Mouse (Mus musculus): ENCODE data around the gene Lpar3. TPM values are rescaled to one million over a fixed set of nuclear protein-coding genes. Genes with fewer than 3 reads are reported as not detected.

The Lpar3 gene
- polyA plus RNA-seq, 1 experiment from 2014 or later = 1.1 TPM

GRCm38 (mm10) chr3:146213336-146213735 lies 7.4 kb upstream of the Lpar3 start:
- WGBS = 52% methylated on average over 5 of the region's 5 CpGs
- Histone ChIP-seq H3K27me3 (no peaks in the 10 kb centered on the region), H3K9me3 (replicated peaks) (no peaks in the 10 kb centered on the region), H3K36me3 (no peaks in the 10 kb centered on the region), H3K27ac (no peak overlapping the region), H3K4me1 (no peaks in the 10 kb centered on the region), H3K4me2 (replicated peaks) (no peak overlapping the region), H3K4me3 (no peak overlapping the region), H3K9ac (no peak overlapping the region)
- no peak for ATAC-seq (ENCODE audit: low FRiP score)

GRCm38 (mm10) chr3:146216561-146216960 lies 4.2 kb upstream of the Lpar3 start:
- no peak for ATAC-seq (ENCODE audit: low FRiP score)
- H3K36me3 ChIP-seq = no peaks in the 10 kb centered on the region
- H3K27ac ChIP-seq = no peak overlapping the region
- no peak overlapping the region for H3K4me2 ChIP-seq (replicated peaks)
- no peak overlapping the region for H3K4me3 ChIP-seq
- H3K9me3 ChIP-seq (replicated peaks) = no peaks in the 10 kb centered on the region
- peaks cover 28% of the 10 kb centered on the region for H3K27me3 ChIP-seq
- H3K9ac ChIP-seq = no peak overlapping the region
- 92% methylated on average over 3 of the region's 3 CpGs for WGBS
- peaks cover 10% of the 10 kb centered on the region for H3K4me1 ChIP-seq

GRCm38 (mm10) chr3:146224271-146224670 lies 3.5 kb downstream of the Lpar3 start:
- H3K27ac ChIP-seq = no peak overlapping the region
- 76% methylated on average over 4 of the region's 4 CpGs for WGBS
- no peak overlapping the region for H3K4me2 ChIP-seq (replicated peaks)
- no peaks in the 10 kb centered on the region for H3K9me3 ChIP-seq (replicated peaks)
- no peaks in the 10 kb centered on the region for H3K36me3 ChIP-seq
- no peak for ATAC-seq (ENCODE audit: low FRiP score)
- peaks cover 10% of the 10 kb centered on the region for H3K4me1 ChIP-seq
- H3K9ac ChIP-seq = no peak overlapping the region
- peaks cover 43% of the 10 kb centered on the region for H3K27me3 ChIP-seq
- no peak overlapping the region for H3K4me3 ChIP-seq

- Histone ChIP-seq H3K9me3 (replicated peaks) (no peaks in the 10 kb centered on the region), H3K4me2 (replicated peaks) (no peak overlapping the region), H3K27ac (no peak overlapping the region), H3K9ac (no peak overlapping the region), H3K4me3 (no peak overlapping the region), H3K27me3 (peaks cover 34% of the 10 kb centered on the region), H3K4me1 (peaks cover 10% of the 10 kb centered on the region), H3K36me3 (no peaks in the 10 kb centered on the region)
- no peak for ATAC-seq (ENCODE audit: low FRiP score)
- 86% methylated on average over 7 of the region's 7 CpGs for WGBS
Measured at GRCm38 (mm10) chr3:146225061-146225761, 4.4 kb downstream of the Lpar3 start.

GRCm38 (mm10) chr3:146227427-146227826 lies 6.7 kb downstream of the Lpar3 start:
- H3K27ac ChIP-seq = no peak overlapping the region
- H3K4me2 ChIP-seq (replicated peaks) = no peak overlapping the region
- no peak overlapping the region for H3K9ac ChIP-seq
- H3K36me3 ChIP-seq = no peaks in the 10 kb centered on the region
- no peak for ATAC-seq (ENCODE audit: low FRiP score)
- WGBS = 62% methylated on average over 3 of the region's 3 CpGs
- H3K4me1 ChIP-seq = no peaks in the 10 kb centered on the region
- H3K4me3 ChIP-seq = no peak overlapping the region
- no peaks in the 10 kb centered on the region for H3K9me3 ChIP-seq (replicated peaks)
- H3K27me3 ChIP-seq = peaks cover 12% of the 10 kb centered on the region

- ATAC-seq (ENCODE audit: low FRiP score) = no peak
- H3K4me3 ChIP-seq = no peak overlapping the region
- 55% methylated on average over 13 of the region's 13 CpGs for WGBS
- H3K9ac ChIP-seq = no peak overlapping the region
- no peaks in the 10 kb centered on the region for H3K36me3 ChIP-seq
- H3K9me3 ChIP-seq (replicated peaks) = no peaks in the 10 kb centered on the region
- H3K27ac ChIP-seq = no peak overlapping the region
- no peak overlapping the region for H3K4me2 ChIP-seq (replicated peaks)
- H3K4me1 ChIP-seq = no peaks in the 10 kb centered on the region
- 0 out of 2 replicates have a peak, but pooled peaks cover 7% of the 10 kb centered on the region for H3K27me3 ChIP-seq
Measured at GRCm38 (mm10) chr3:146228559-146229310, 8.0 kb downstream of the Lpar3 start.

- H3K9ac ChIP-seq = no peak overlapping the region
- H3K4me3 ChIP-seq = no peak overlapping the region
- 69% methylated on average over 7 of the region's 7 CpGs for WGBS
- H3K9me3 ChIP-seq (replicated peaks) = no peaks in the 10 kb centered on the region
- 0 out of 2 replicates have a peak, but pooled peaks cover 5% of the 10 kb centered on the region for H3K27me3 ChIP-seq
- no peaks in the 10 kb centered on the region for H3K36me3 ChIP-seq
- no peaks in the 10 kb centered on the region for H3K4me1 ChIP-seq
- ATAC-seq (ENCODE audit: low FRiP score) = no peak
- no peak overlapping the region for H3K4me2 ChIP-seq (replicated peaks)
- H3K27ac ChIP-seq = no peak overlapping the region
Measured at GRCm38 (mm10) chr3:146232708-146233107, 11.9 kb downstream of the Lpar3 start.

GRCm38 (mm10) chr3:146233741-146234140 lies 13.0 kb downstream of the Lpar3 start:
- Histone ChIP-seq H3K27me3 (0 out of 2 replicates have a peak, but pooled peaks cover 5% of the 10 kb centered on the region), H3K9ac (no peak overlapping the region)

GRCm38 (mm10) chr3:146234530-146234929 lies 13.8 kb downstream of the Lpar3 start:
- Histone ChIP-seq H3K9ac (no peak overlapping the region), H3K9me3 (replicated peaks) (no peaks in the 10 kb centered on the region), H3K4me1 (no peaks in the 10 kb centered on the region), H3K27ac (no peak overlapping the region), H3K36me3 (no peaks in the 10 kb centered on the region), H3K4me2 (replicated peaks) (no peak overlapping the region), H3K4me3 (no peak overlapping the region), H3K27me3 (peaks cover 6% of the 10 kb centered on the region; the same call in 1 of the 2 replicates)
- no peak for ATAC-seq (ENCODE audit: low FRiP score)
- 72% methylated on average over 10 of the region's 10 CpGs for WGBS

More at GRCm38 (mm10) chr3:146233741-146234140, 13.0 kb downstream of the Lpar3 start:
- Histone ChIP-seq H3K9me3 (replicated peaks) (no peaks in the 10 kb centered on the region), H3K4me2 (replicated peaks) (no peak overlapping the region), H3K4me1 (no peaks in the 10 kb centered on the region), H3K27ac (no peak overlapping the region), H3K36me3 (no peaks in the 10 kb centered on the region), H3K4me3 (no peak overlapping the region)
- no peak for ATAC-seq (ENCODE audit: low FRiP score)
- 77% methylated on average over 4 of the region's 4 CpGs for WGBS

- H3K4me3 ChIP-seq = no peak overlapping the region
- H3K4me2 ChIP-seq (replicated peaks) = no peak overlapping the region
- H3K27me3 ChIP-seq = peaks cover 11% of the 10 kb centered on the region; the same call in 1 of the 2 replicates
- no peaks in the 10 kb centered on the region for H3K4me1 ChIP-seq
- H3K27ac ChIP-seq = no peak overlapping the region
- ATAC-seq (ENCODE audit: low FRiP score) = no peak
- no peak overlapping the region for H3K9ac ChIP-seq
- H3K36me3 ChIP-seq = no peaks in the 10 kb centered on the region
- no peaks in the 10 kb centered on the region for H3K9me3 ChIP-seq (replicated peaks)
- 51% methylated on average over 8 of the region's 8 CpGs for WGBS
Measured at GRCm38 (mm10) chr3:146236280-146236679, 15.5 kb downstream of the Lpar3 start.

- no peak overlapping the region for H3K4me3 ChIP-seq
- H3K27ac ChIP-seq = no peak overlapping the region
- H3K36me3 ChIP-seq = no peaks in the 10 kb centered on the region
- H3K27me3 ChIP-seq = peaks cover 11% of the 10 kb centered on the region; the same call in 1 of the 2 replicates
- no peak overlapping the region for H3K9ac ChIP-seq
- H3K4me2 ChIP-seq (replicated peaks) = no peak overlapping the region
- 80% methylated on average over 5 of the region's 5 CpGs for WGBS
- no peaks in the 10 kb centered on the region for H3K4me1 ChIP-seq
- no peak for ATAC-seq (ENCODE audit: low FRiP score)
- no peaks in the 10 kb centered on the region for H3K9me3 ChIP-seq (replicated peaks)
Measured at GRCm38 (mm10) chr3:146237676-146238075, 16.9 kb downstream of the Lpar3 start.

GRCm38 (mm10) chr3:146244630-146245029 lies 23.9 kb downstream of the Lpar3 start:
- no peak for ATAC-seq (ENCODE audit: low FRiP score)

More at GRCm38 (mm10) chr3:146244630-146245029, 23.9 kb downstream of the Lpar3 start:
- H3K27ac ChIP-seq = no peak overlapping the region
- no peaks in the 10 kb centered on the region for H3K9me3 ChIP-seq (replicated peaks)
- no peak overlapping the region for H3K4me2 ChIP-seq (replicated peaks)
- H3K27me3 ChIP-seq = peaks cover 3% of the 10 kb centered on the region; the same call in 1 of the 2 replicates
- WGBS = 89% methylated on average over 1 of the region's 1 CpGs
- no peaks in the 10 kb centered on the region for H3K36me3 ChIP-seq
- no peak overlapping the region for H3K4me3 ChIP-seq
- H3K9ac ChIP-seq = no peak overlapping the region
- H3K4me1 ChIP-seq = no peaks in the 10 kb centered on the region

Measured in hindbrain, embryonic 12.5 days (tissue).